Mouse (Mus musculus) gastrocnemius, postnatal 36 days (tissue): ENCODE results near the gene Kif3a. TPM values are rescaled to one million over a fixed set of nuclear protein-coding genes. Genes with fewer than 3 reads are reported as not detected.

Source experiments
- DNase-seq, 2 experiments: peaks; one replicate each; pipeline ENCODE4 v3.0.0; 2022
- intact Hi-C: fragments of 180-260 bp; cut with DNase I; formaldehyde crosslinking; loops from one replicate; pipeline ENCODE4 v1.15.1; 2025
- total RNA-seq, 2 experiments: library from RNA; stranded (reverse); gene quantifications; 2 replicates each; pipeline ENCODE4 v1.2.3; 2021

The Kif3a gene
- total RNA-seq, 2 experiments from 2014 or later = 3.2 to 4.9 TPM

- intact Hi-C loops = no loop called here
- DNase-seq = no peak
Observed at GRCm38 (mm10) chr11:53637046-53637802, 70.0 kb downstream of the Kif3a start.

- DNase-seq = no peak
- intact Hi-C loops = no loop called here
Observed at GRCm38 (mm10) chr11:53637803-53638260, 70.7 kb downstream of the Kif3a start.

- intact Hi-C loops = no loop called here
Observed at GRCm38 (mm10) chr11:53642744-53643279, 75.6 kb downstream of the Kif3a start.

GRCm38 (mm10) chr11:53644017-53644416, 76.8 kb downstream of the Kif3a start:
- intact Hi-C loops = no loop called here
- no peak for DNase-seq

More at GRCm38 (mm10) chr11:53642744-53643279, 75.6 kb downstream of the Kif3a start:
- no peak for DNase-seq

GRCm38 (mm10) chr11:53651441-53651840, 84.3 kb downstream of the Kif3a start:
- intact Hi-C loops = no loop called here
- no peak for DNase-seq

Other genes with a start within 250 kb of the Kif3a start
- 1 to 10 TPM; 5.5 to 6.2 TPM for gene Zcchc10, start 242.7 kb upstream of the Kif3a start, total RNA-seq
- 10 to 100 TPM; 77.9 to 80.8 TPM for gene Aff4, start 216.5 kb upstream of the Kif3a start, total RNA-seq
- gene Leap2, start 144.2 kb upstream of the Kif3a start, total RNA-seq = not detected
- 1,000 to 10,000 TPM; 1,256 to 1,362 TPM for gene Uqcrq, start 136.5 kb upstream of the Kif3a start, total RNA-seq
- gene Gdf9, start 136.4 kb upstream of the Kif3a start, total RNA-seq = under 1 TPM in 1 of 2 experiments, not detected in 1; 0.17 TPM
- not detected for gene Gm10447, start 110.3 kb upstream of the Kif3a start, total RNA-seq
- gene Shroom1, start 110.2 kb upstream of the Kif3a start, total RNA-seq = under 1 TPM; 0.38 to 0.59 TPM
- gene Gm9837, start 96.9 kb upstream of the Kif3a start, total RNA-seq = not detected
- not detected for gene Gm9945, start 87.2 kb upstream of the Kif3a start, total RNA-seq
- under 1 TPM; 0.08 to 0.12 TPM for gene Sowaha, start 87.1 kb upstream of the Kif3a start, total RNA-seq
- gene Sept8, start 48.1 kb upstream of the Kif3a start, total RNA-seq = 10 to 100 TPM; 11.7 to 15.5 TPM
- gene Il4, start 51.3 kb downstream of the Kif3a start, total RNA-seq = not detected
- not detected for gene Il13, start 67.3 kb downstream of the Kif3a start, total RNA-seq
- 1 to 10 TPM; 3.5 to 4.8 TPM for gene Rad50, start 139.9 kb downstream of the Kif3a start, total RNA-seq
- not detected for gene Il5, start 153.4 kb downstream of the Kif3a start, total RNA-seq
- 1 to 10 TPM; 6.6 to 7.4 TPM for gene Irf1, start 202.6 kb downstream of the Kif3a start, total RNA-seq
- under 1 TPM in 1 of 2 experiments, not detected in 1; 0.31 TPM for gene Gm17334, start 205.8 kb downstream of the Kif3a start, total RNA-seq